Mouse (Mus musculus) erythroblast, adult 5-6 weeks (primary cell): ENCODE results near the gene Olig2. TPM values are rescaled to one million over a fixed set of nuclear protein-coding genes. Genes with fewer than 3 reads are reported as not detected.
"Not testable (repeated sequence)": the region's sequence is repeated elsewhere in the genome, so short reads cannot be mapped to it uniquely, and the experiment has no call there.

ENCODE experiments used
- ATAC-seq: replicated peaks from 2 replicates; pipeline ENCODE4 v1.8.0; 2016; ENCODE audit warnings: moderate number of reproducible peaks, mild to moderate bottlenecking, moderate TSS enrichment, inconsistent platforms; ENCODE audit not compliant: poor library complexity, low FRiP score, severe bottlenecking
- total RNA-seq, 2 experiments: library from RNA; stranded (forward) in 1 of 2; stranded (reverse) in 1 of 2; fragments of 150-400 nt in 1 of 2; fragments of 200-764, 138-1000 nt in 1 of 2; gene quantifications; 2 replicates each; pipeline versions ENCODE4 v1.2.3 to v1.2.4; 2015 to 2017; ENCODE audit warnings: low replicate concordance in 2 of 2

The Olig2 gene
- total RNA-seq, 2 experiments from 2014 or later = not detected

GRCm38 (mm10) chr16:91226038-91226882 lies 1.0 kb downstream of the Olig2 start:
- ATAC-seq = no peak

DNA sequence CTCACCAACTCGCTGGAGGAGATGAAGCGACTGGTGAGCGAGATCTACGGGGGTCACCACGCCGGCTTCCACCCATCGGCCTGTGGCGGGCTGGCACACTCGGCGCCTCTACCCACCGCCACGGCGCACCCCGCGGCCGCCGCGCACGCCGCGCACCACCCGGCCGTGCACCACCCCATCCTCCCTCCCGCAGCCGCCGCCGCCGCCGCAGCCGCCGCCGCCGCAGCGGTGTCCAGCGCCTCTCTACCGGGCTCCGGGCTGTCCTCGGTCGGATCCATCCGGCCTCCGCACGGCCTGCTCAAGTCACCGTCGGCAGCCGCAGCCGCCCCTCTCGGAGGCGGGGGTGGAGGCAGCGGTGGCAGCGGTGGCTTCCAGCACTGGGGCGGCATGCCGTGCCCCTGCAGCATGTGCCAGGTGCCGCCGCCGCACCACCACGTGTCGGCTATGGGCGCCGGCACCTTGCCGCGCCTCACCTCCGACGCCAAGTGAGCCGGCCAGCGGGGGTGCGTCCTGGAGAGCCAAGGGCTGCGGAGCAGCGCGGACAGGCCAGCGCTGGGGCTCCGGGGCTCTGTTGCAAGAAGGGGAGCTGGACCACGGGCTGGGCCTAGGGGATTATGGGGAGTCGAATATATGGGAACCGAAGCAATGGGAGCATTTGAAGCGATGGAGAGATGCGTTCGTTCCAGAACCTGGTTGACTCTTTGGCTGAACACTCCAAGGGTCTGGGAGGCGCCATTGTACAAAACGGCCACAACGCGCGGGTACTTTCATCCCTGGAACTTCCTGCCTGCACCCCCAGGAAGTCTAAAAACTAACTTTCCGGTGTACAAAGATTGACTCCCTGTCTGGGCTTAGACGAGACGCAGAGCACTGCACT lies 1.9 kb downstream of the Olig2 start:
- ATAC-seq = no peak

GRCm38 (mm10) chr16:91227760-91228043 lies 2.4 kb downstream of the Olig2 start:
- ATAC-seq = no peak

DNA sequence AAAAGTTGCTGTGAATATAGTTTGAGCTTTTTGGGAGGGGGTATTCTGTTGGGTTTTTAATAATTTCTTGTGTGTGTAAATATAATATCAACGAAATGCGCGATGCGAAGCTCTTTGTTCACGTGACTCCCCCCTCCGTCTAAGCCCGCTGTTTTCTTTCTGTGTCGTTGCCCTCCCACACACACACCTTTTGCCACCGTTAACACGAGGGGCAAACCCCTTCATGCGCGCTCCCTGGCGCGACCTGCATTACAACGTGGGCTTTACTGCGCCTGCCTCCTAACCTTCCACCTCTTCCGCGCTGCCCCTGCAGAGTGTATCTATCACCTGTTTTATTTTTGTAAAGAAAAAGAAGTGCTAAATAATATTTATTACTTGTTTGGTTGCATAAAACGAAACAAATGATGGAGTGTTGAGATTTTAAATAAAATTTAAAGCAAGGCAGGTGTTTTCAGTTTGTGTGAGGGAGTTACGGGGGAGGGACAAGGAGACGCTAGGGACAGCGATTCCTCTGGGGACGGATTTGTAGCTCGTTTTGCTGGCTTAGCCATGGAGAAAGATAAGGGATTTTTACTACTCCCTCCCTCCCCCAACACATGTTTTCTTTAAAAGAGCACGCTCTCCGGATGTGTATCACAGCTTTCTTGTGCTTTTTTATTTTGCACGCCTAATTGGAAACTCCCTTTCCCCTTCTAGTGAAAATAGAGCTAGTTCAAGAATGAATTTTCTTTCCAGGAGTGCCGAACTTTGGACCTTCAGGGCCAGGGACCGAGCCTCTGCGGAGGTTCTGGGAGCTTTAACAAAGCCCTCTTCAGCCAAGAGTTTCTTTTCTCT lies 3.2 kb downstream of the Olig2 start:
- no peak for ATAC-seq

GRCm38 (mm10) chr16:91229072-91229348 lies 3.8 kb downstream of the Olig2 start:
- no peak for ATAC-seq

DNA sequence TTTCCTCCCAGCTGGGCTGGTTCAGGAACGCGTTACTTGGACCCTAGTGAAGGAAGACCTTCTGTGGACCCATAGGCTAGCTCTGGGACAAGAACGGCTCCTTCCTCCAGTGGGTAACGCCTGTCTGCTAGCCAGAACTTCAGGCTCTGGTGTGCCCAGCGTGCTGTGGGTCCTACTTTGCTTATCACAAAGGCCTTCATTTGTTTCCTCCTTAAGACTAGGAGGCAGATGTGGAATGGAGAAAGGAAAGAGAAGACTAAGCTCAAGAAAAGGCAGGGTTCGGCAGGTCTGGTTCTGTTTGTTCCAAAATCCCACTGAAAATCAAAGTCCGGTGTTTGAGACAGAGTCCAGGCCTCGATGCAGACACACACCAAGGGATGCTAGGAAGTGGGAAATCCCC lies 4.4 kb downstream of the Olig2 start:
- ATAC-seq = no peak

GRCm38 (mm10) chr16:91231781-91232469 lies 6.7 kb downstream of the Olig2 start:
- no peak for ATAC-seq

- ATAC-seq = no peak
These were observed 7.4 kb downstream of the Olig2 start for GRCm38 (mm10) chr16:91232470-91233240.

DNA sequence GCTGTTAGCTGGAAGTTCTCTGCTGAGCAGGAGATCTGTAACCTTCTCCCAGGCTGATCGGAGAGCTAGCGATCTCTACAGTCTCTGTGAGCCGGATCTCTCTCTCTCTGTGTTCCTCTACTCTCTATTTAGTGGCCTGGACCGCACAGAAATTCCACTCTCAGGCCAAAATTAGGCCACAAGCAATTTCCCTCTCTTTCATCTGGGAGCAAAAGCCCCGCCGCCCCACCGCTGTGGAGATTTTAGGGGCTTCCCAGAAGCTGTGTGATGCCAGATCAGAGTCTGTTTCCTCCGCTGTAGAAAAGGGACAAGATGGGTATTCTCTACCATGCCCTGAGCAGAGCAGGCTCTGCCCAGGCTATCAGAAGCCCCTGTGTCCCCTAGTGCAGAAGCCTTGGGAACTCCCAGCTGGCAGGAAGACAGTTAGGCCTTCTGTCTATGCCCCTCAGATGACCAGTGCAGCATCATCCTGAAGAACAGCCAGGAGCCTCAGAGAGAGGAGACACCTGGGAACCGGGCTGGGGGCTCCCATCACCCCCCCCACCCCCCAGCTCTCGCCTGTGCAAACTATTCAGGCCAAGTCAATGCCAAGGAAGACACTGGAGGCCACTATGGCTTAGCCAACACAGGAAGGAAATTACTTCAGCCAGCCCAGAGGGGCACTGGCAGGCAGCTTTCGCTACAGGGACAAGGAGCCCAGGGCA lies 8.1 kb downstream of the Olig2 start:
- ATAC-seq = no peak

- ATAC-seq = no peak
These were observed 13.8 kb downstream of the Olig2 start for GRCm38 (mm10) chr16:91239024-91239423.

DNA sequence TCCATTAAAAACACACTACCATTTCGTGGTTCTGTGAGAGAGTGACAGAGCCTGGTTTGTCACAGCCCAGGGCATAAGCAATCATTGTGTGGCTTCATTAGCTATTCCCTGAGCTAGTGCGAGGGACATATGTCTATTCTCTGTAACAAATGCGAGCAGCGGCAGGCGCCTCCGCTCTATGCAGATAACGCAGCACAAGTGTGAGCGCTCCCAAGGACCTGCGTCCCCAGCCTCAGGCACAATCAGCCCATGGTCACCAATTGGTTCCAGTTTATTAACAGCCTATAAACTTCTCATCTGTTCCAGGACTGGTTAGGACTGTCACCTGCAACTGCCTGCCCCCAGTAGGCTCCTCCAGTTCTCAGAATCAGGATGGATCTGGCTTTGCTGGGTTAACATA lies 21.0 kb downstream of the Olig2 start:
- ATAC-seq = no peak

GRCm38 (mm10) chr16:91255419-91256164 lies 30.3 kb downstream of the Olig2 start:
- ATAC-seq = not testable (repeated sequence)

GRCm38 (mm10) chr16:91258956-91259355 lies 33.7 kb downstream of the Olig2 start:
- ATAC-seq = no peak

- no peak for ATAC-seq
These were observed 35.6 kb downstream of the Olig2 start for GRCm38 (mm10) chr16:91260861-91261260.

DNA sequence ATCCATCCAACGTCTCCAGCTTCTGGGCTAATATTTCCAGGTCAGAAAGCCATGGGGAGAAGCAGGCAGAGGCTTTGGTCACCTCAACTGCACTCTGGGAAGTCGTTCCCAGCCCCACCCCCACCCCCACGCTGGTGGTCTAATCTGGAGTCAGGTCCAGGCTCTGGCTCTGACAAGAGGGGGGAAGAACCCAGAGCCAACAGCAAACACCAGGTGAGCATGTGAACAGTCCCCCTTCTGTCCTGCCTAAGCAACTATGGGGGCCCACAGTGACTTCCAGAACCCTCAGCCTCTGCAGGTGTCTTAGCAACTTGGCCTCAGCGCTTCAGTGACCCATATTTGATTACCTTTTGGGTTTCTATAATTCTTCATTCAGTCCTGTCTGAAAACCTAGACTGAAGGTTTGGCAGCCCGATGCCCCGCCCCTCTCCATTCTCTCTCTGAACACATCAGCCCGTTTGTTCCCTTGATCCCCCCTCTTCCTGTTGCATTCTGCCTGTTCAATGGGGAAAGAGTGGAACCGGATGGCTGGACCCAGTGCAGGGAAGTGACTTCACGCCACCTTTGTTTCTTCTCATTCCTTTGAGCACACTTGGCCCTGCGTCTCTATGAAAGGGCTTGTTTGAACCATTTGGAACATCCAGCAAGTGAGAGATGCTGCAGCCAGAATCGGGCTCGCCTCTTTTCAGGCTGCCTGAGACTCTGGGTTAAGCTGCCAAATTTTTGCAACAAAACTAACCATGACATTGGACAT lies 37.4 kb downstream of the Olig2 start:
- no peak for ATAC-seq

- no peak for ATAC-seq
These were observed 40.7 kb downstream of the Olig2 start for GRCm38 (mm10) chr16:91265972-91266371.

DNA sequence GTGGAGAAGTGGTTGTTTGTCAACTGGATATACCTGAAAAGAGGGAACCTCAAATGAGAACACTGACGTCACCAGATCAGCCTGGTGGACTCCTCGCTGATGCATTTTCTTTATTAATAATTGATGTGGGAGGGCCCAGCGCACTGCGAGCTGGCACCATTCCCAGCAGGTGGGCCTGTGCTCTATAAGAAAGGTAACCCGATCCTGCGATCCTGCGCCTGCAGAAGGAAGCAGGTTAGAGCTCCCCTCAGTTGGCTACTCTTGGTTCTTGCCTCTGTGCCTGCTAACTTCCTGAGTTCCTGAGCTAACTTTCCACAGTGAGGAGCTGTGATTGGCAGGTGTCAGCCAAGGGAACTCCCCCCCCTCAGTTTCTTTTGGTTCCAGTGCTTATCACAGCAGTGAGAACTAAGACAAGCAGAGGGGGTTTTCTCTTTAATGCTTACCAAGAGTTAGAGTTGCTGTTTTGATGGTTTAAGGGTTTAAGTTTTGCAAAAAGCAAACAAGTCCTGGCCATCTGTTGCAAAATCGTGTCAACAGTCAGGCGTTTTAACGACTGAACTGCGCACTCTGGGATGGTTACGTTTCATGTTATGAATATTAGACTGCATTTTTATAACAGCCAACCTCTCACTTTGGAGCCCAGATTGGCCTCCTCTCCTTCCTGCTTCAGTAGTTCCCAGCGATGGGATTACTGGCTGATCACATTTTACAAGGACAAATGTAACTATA lies 43.6 kb downstream of the Olig2 start:
- ATAC-seq = no peak
